ENCODE assay signal across 12 mouse cellular contexts in genomic region chr2:171676083-171676482, GRCm38 (mm10).
DNase-seq lines count a peak whose midpoint lies in the region; ATAC-seq and TF ChIP-seq lines count a peak whose summit lies in the region.
"Had no signal": no experiment of that assay in that cellular context is flagged by ENCODE, and none has a peak within 500 bp of the region (broad histone marks: within the 10 kb centered on the region; RNA-seq: fewer than 3 reads in every experiment).

No protein-coding gene starts in this region.

- intact Hi-C loops in heart, adult 2 months (cut with DNase I) = loop anchor here (5.0 kb wide), 1 partner anchor 44 kb away; no protein-coding TSS in a partner anchor
- intact Hi-C loops in heart, postnatal 36 days (cut with DNase I) = loop anchor here (5.0 kb wide), 1 partner anchor 44 kb away; no protein-coding TSS in a partner anchor

- WGBS in heart, adult 2 months = 29% methylated on average over 8 of the region's 8 CpGs
- WGBS in lung, embryonic 15.5 days = 20% methylated on average over 8 of the region's 8 CpGs

- no peaks in the 10 kb centered on the region for H3K36me3 ChIP-seq in heart, adult 2 months (ENCODE audit: control insufficient read depth, insufficient read depth, low read length)
- H3K36me3 ChIP-seq in lung, embryonic 15.5 days = no peaks in the 10 kb centered on the region
- H3K36me3 ChIP-seq: midbrain, embryonic 15.5 days had no signal

- no peak overlapping the region for H3K4me2 ChIP-seq in lung, embryonic 15.5 days
- H3K4me2 ChIP-seq: midbrain, embryonic 15.5 days had no signal

- DNase-seq in heart, adult 2 months = peak in 1 of 2 experiments; percentile 17
- no peak for DNase-seq in heart, postnatal 36 days
- no peak for DNase-seq in lung, postnatal 14 days
- peak; percentile 30 for DNase-seq in forelimb bud, embryonic 11.5 days (ENCODE audit: low read depth, low spot score)
- DNase-seq in lung, postnatal 25 days (ENCODE audit: low spot score) = peak; percentile 6
- DNase-seq in urinary bladder, postnatal 25 days (ENCODE audit: low spot score) = no peak
- DNase-seq: kidney, adult 11 months; thymus, postnatal 25 days had no signal

- H3K4me1 ChIP-seq in heart, adult 2 months (ENCODE audit: control insufficient read depth, insufficient read depth, low read length) = peaks cover 6% of the 10 kb centered on the region
- H3K4me1 ChIP-seq in lung, embryonic 15.5 days = peaks cover 9% of the 10 kb centered on the region; the same call in 1 of the 2 replicates
- H3K4me1 ChIP-seq: midbrain, embryonic 15.5 days had no signal

- H3K27me3 ChIP-seq in heart, adult 2 months (ENCODE audit: control insufficient read depth, insufficient read depth, low read length) = no peaks in the 10 kb centered on the region
- no peaks in the 10 kb centered on the region for H3K27me3 ChIP-seq in lung, embryonic 15.5 days
- H3K27me3 ChIP-seq: CH12.LX; midbrain, embryonic 15.5 days had no signal

- TF ChIP-seq POLR2A in heart, adult 2 months (IDR thresholded peaks at IDR 0.05; ENCODE audit: insufficient read depth, low read depth, low read length) = no peak

- no peaks in the 10 kb centered on the region for H3K9me3 ChIP-seq in lung, embryonic 15.5 days
- H3K9me3 ChIP-seq: midbrain, embryonic 15.5 days had no signal

- peak; percentile 87 for ATAC-seq in lung, embryonic 15.5 days (ENCODE audit: borderline replicate concordance, extremely low read depth, low FRiP score, low TSS enrichment)
- ATAC-seq in megakaryocyte-erythroid progenitor cell, adult 5-6 weeks (replicated peaks; ENCODE audit: low FRiP score, low TSS enrichment, poor library complexity, severe bottlenecking) = no peak
- ATAC-seq: midbrain, embryonic 15.5 days had no signal

- H3K27ac ChIP-seq in heart, adult 2 months = peak overlapping the region; percentile 40; the same call in 1 of the 2 replicates
- H3K27ac ChIP-seq in lung, embryonic 15.5 days = no peak overlapping the region
- H3K27ac ChIP-seq: midbrain, embryonic 15.5 days had no signal

- no peak for TF ChIP-seq CTCF in heart, adult 2 months (IDR thresholded peaks at IDR 0.05)

- H3K9ac ChIP-seq in heart, adult 2 months (ENCODE audit: low read depth, low read length) = no peak overlapping the region
- no peak overlapping the region for H3K9ac ChIP-seq in lung, embryonic 15.5 days
- H3K9ac ChIP-seq: midbrain, embryonic 15.5 days had no signal

- no peaks in the 10 kb centered on the region for H3K79me2 ChIP-seq in heart, adult 2 months (replicated peaks; ENCODE audit: control insufficient read depth, insufficient read depth, low read length)

- no peak overlapping the region for H3K4me3 ChIP-seq in heart, adult 2 months
- H3K4me3 ChIP-seq in lung, embryonic 15.5 days = no peak overlapping the region
- H3K4me3 ChIP-seq: midbrain, embryonic 15.5 days had no signal

- TF ChIP-seq EP300 in heart, adult 2 months (IDR thresholded peaks at IDR 0.05; ENCODE audit: insufficient read depth, low read depth, low read length) = no peak

Comparison
In these comparisons a context has a peak if more than half of its experiments do, and no peak if none do; other contexts are left out.
1. DNase-seq: peak in forelimb bud, embryonic 11.5 days (single experiment) and lung, postnatal 25 days (single experiment); none in heart, postnatal 36 days (0 of 2), lung, postnatal 14 days (single experiment) and urinary bladder, postnatal 25 days (single experiment).